10 mouse cellular contexts compared by ENCODE assay signal in genomic region chr5:149566957-149567356, GRCm38 (mm10). TPM values are rescaled to one million over a fixed set of nuclear protein-coding genes. Genes with fewer than 3 reads are reported as not detected.
DNase-seq lines count a peak whose midpoint lies in the region; ATAC-seq and TF ChIP-seq lines count a peak whose summit lies in the region.
"Had no signal": no experiment of that assay in that cellular context is flagged by ENCODE, and none has a peak within 500 bp of the region (broad histone marks: within the 10 kb centered on the region; RNA-seq: fewer than 3 reads in every experiment).

No protein-coding gene starts in this region.

- no peak overlapping the region for H3K4me2 ChIP-seq in embryonic facial prominence, embryonic 11.5 days (ENCODE audit: low read depth, low read length)
- H3K4me2 ChIP-seq in limb, embryonic 12.5 days = no peak overlapping the region
- H3K4me2 ChIP-seq in hindbrain, embryonic 12.5 days (replicated peaks) = no peak overlapping the region

- H3K9me3 ChIP-seq in embryonic facial prominence, embryonic 11.5 days (replicated peaks; ENCODE audit: control insufficient read depth, low read length) = no peaks in the 10 kb centered on the region
- no peaks in the 10 kb centered on the region for H3K9me3 ChIP-seq in embryonic facial prominence, embryonic 10.5 days
- H3K9me3 ChIP-seq in limb, embryonic 12.5 days = no peaks in the 10 kb centered on the region
- no peaks in the 10 kb centered on the region for H3K9me3 ChIP-seq in limb, embryonic 10.5 days (replicated peaks)
- H3K9me3 ChIP-seq in hindbrain, embryonic 12.5 days (replicated peaks) = no peaks in the 10 kb centered on the region

- H3K9ac ChIP-seq in embryonic facial prominence, embryonic 11.5 days (replicated peaks; ENCODE audit: low read length) = no peak overlapping the region
- H3K9ac ChIP-seq in limb, embryonic 12.5 days (replicated peaks) = no peak overlapping the region
- H3K9ac ChIP-seq in hindbrain, embryonic 12.5 days = no peak overlapping the region

- ATAC-seq in embryonic facial prominence, embryonic 11.5 days (replicated peaks; ENCODE audit: insufficient number of reproducible peaks, low FRiP score, low TSS enrichment, low read depth) = 0 out of 2 replicates have a peak, but pooled peaks have one; percentile 23
- ATAC-seq in limb, embryonic 12.5 days (ENCODE audit: insufficient number of reproducible peaks, insufficient read depth, low FRiP score, low TSS enrichment, low read depth) = 0 out of 2 replicates have a peak, but pooled peaks have one; percentile 3
- no peak for ATAC-seq in hindbrain, embryonic 12.5 days (ENCODE audit: low FRiP score)

- no peaks in the 10 kb centered on the region for H3K36me3 ChIP-seq in embryonic facial prominence, embryonic 11.5 days (replicated peaks; ENCODE audit: control insufficient read depth, insufficient read depth, low read depth, low read length)
- H3K36me3 ChIP-seq in embryonic facial prominence, embryonic 10.5 days (replicated peaks) = no peaks in the 10 kb centered on the region
- H3K36me3 ChIP-seq in limb, embryonic 12.5 days = no peaks in the 10 kb centered on the region
- H3K36me3 ChIP-seq in limb, embryonic 10.5 days = no peaks in the 10 kb centered on the region
- no peaks in the 10 kb centered on the region for H3K36me3 ChIP-seq in hindbrain, embryonic 12.5 days

- H3K4me3 ChIP-seq in embryonic facial prominence, embryonic 11.5 days (ENCODE audit: low read depth, low read length) = no peak overlapping the region
- no peak overlapping the region for H3K4me3 ChIP-seq in embryonic facial prominence, embryonic 10.5 days
- no peak overlapping the region for H3K4me3 ChIP-seq in limb, embryonic 12.5 days (replicated peaks)
- H3K4me3 ChIP-seq in limb, embryonic 10.5 days = no peak overlapping the region
- H3K4me3 ChIP-seq in gastrocnemius, adult 2 months = no peak overlapping the region
- H3K4me3 ChIP-seq in hindbrain, embryonic 12.5 days = no peak overlapping the region

- TF ChIP-seq CTCF in gastrocnemius, adult 2 months (IDR thresholded peaks at IDR 0.05) = no peak

- H3K4me1 ChIP-seq in embryonic facial prominence, embryonic 11.5 days (ENCODE audit: control insufficient read depth, insufficient read depth, low read length) = no peaks in the 10 kb centered on the region
- peaks cover 20% of the 10 kb centered on the region for H3K4me1 ChIP-seq in embryonic facial prominence, embryonic 10.5 days
- peaks cover 30% of the 10 kb centered on the region for H3K4me1 ChIP-seq in limb, embryonic 12.5 days (replicated peaks)
- peaks cover 18% of the 10 kb centered on the region for H3K4me1 ChIP-seq in limb, embryonic 10.5 days
- H3K4me1 ChIP-seq in hindbrain, embryonic 12.5 days = peaks cover 17% of the 10 kb centered on the region

- H3K27me3 ChIP-seq in embryonic facial prominence, embryonic 11.5 days (ENCODE audit: control insufficient read depth, insufficient read depth, low read length) = no peaks in the 10 kb centered on the region
- H3K27me3 ChIP-seq in embryonic facial prominence, embryonic 10.5 days (replicated peaks; ENCODE audit: low read depth, poor library complexity, severe bottlenecking) = no peaks in the 10 kb centered on the region
- H3K27me3 ChIP-seq in limb, embryonic 12.5 days = no peaks in the 10 kb centered on the region
- no peaks in the 10 kb centered on the region for H3K27me3 ChIP-seq in limb, embryonic 10.5 days (ENCODE audit: low read depth, poor library complexity, severe bottlenecking)
- no peaks in the 10 kb centered on the region for H3K27me3 ChIP-seq in hindbrain, embryonic 12.5 days

- WGBS in embryonic facial prominence, embryonic 11.5 days = 77% methylated on average over 5 of the region's 5 CpGs
- 82% methylated on average over 5 of the region's 5 CpGs for WGBS in embryonic facial prominence, embryonic 10.5 days
- WGBS in limb, embryonic 12.5 days = 79% methylated on average over 5 of the region's 5 CpGs
- 89% methylated on average over 5 of the region's 5 CpGs for WGBS in limb, embryonic 10.5 days
- WGBS in hindbrain, embryonic 12.5 days = 83% methylated on average over 5 of the region's 5 CpGs

- intact Hi-C loops in gastrocnemius, adult 2 months (cut with DNase I) = no loop called here

- no peak for DNase-seq in embryonic facial prominence, embryonic 11.5 days (ENCODE audit: low spot score)
- no peak for DNase-seq in embryonic facial prominence, embryonic 10.5 days (ENCODE audit: low spot score)
- no peak for DNase-seq in limb, embryonic 10.5 days (ENCODE audit: low spot score)
- peak; percentile 71 for DNase-seq in gastrocnemius, adult 2 months
- DNase-seq in lung, postnatal 36 days = peak; percentile 81
- no peak for DNase-seq in yolk sac, embryonic 10.5 days (ENCODE audit: low spot score)

- H3K27ac ChIP-seq in embryonic facial prominence, embryonic 11.5 days (replicated peaks; ENCODE audit: low read depth, low read length) = no peak overlapping the region
- no peak overlapping the region for H3K27ac ChIP-seq in embryonic facial prominence, embryonic 10.5 days (replicated peaks)
- H3K27ac ChIP-seq in limb, embryonic 12.5 days = no peak overlapping the region
- H3K27ac ChIP-seq in limb, embryonic 10.5 days = no peak overlapping the region; the same call in 1 of the 2 replicates
- H3K27ac ChIP-seq in gastrocnemius, adult 2 months = peak overlapping the region; percentile 83
- no peak overlapping the region for H3K27ac ChIP-seq in hindbrain, embryonic 12.5 days

RNA-seq across cellular contexts. Expression of gene Wdr95, which starts 38.5 kb away (rescaled TPM):
- polyA plus RNA-seq in embryonic facial prominence, embryonic 11.5 days (2014; fragmentation: Nextera tagmentation; extraction: Ambion mirVana) = 0.18 TPM in 1 of 2 replicates, not detected in the other
- polyA plus RNA-seq in embryonic facial prominence, embryonic 10.5 days (2016; fragmentation: Nextera tagmentation; extraction: Ambion mirVana) = not detected in 2 replicates
- not detected in 2 replicates for polyA plus RNA-seq in limb, embryonic 12.5 days (2016; fragmentation: Nextera tagmentation; extraction: Ambion mirVana)
- polyA plus RNA-seq in limb, embryonic 10.5 days (2016; fragmentation: Nextera tagmentation; extraction: Ambion mirVana) = not detected in 2 replicates
- total RNA-seq in gastrocnemius, adult 2 months (2021) = under 1 TPM in 1 of 2 experiments, not detected in 1; 0.08 TPM
- not detected in 2 replicates for polyA plus RNA-seq in hindbrain, embryonic 12.5 days (2016; fragmentation: Nextera tagmentation; extraction: Ambion mirVana)
- polyA plus RNA-seq: limb, embryonic 11.5 days; neural tube, embryonic 11.5 days had no signal

Comparison
In these comparisons a context has a peak if more than half of its experiments do, and no peak if none do; other contexts are left out.
1. DNase-seq: peak in gastrocnemius, adult 2 months (single experiment) and lung, postnatal 36 days (single experiment); none in embryonic facial prominence, embryonic 11.5 days (single experiment), embryonic facial prominence, embryonic 10.5 days (single experiment), limb, embryonic 10.5 days (single experiment) and yolk sac, embryonic 10.5 days (single experiment).